Comparison of ENCODE assay signal across 23 mouse cellular contexts in the genomic region with DNA sequence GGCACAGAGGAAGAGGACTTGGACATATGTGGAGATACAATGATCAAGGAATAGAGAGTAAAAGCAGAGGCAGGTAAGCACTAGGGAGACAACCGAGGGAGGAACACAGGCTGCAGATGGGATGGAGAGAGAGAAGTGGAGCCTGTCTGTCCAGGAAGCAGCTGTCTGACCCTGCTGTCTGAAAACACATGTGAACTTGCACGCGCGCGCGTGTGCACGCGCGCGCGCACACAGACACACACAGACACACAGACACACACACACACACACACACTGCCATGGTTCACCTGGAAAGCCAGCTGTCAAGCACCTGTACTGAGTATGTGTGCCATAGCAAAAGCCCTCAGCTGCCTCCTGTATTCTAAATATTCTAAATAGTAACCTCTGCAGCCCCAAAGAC. TPM values are rescaled to one million over a fixed set of nuclear protein-coding genes. Genes with fewer than 3 reads are reported as not detected.
DNase-seq lines count a peak whose midpoint lies in the region; ATAC-seq and TF ChIP-seq lines count a peak whose summit lies in the region.
"Had no signal": no experiment of that assay in that cellular context is flagged by ENCODE, and none has a peak within 500 bp of the region (broad histone marks: within the 10 kb centered on the region; RNA-seq: fewer than 3 reads in every experiment).

No protein-coding gene starts in this region.

- DNase-seq in liver, postnatal 0 days, result no peak
- no peak for DNase-seq in liver
- DNase-seq in embryonic facial prominence, embryonic 10.5 days (ENCODE audit: low spot score), result no peak
- no peak for DNase-seq in forebrain, embryonic 10.5 days (ENCODE audit: extremely low spot score, low spot score)
- DNase-seq in lung, adult 2 months, result no peak
- DNase-seq in heart, postnatal 14 days, result no peak
- DNase-seq: cerebellum, postnatal 14 days; gastrocnemius, postnatal 14 days; heart, adult 2 months; kidney, adult 9 months; kidney, postnatal 4 days; lung, postnatal 10 days had no signal

- ATAC-seq in liver, postnatal 0 days, result no peak
- ATAC-seq in intestine, postnatal 0 days, result no peak
- ATAC-seq in stomach, embryonic 15.5 days (ENCODE audit: insufficient read depth, low FRiP score, low read depth), result no peak
- ATAC-seq: midbrain, embryonic 16.5 days had no signal

- intact Hi-C loops in heart, postnatal 14 days (cut with DNase I), result no loop called here

- 0 out of 2 replicates have a peak overlapping the region, but pooled peaks have one; percentile 4 for H3K4me2 ChIP-seq in liver, postnatal 0 days (ENCODE audit: low read depth, low read length)
- no peak overlapping the region for H3K4me2 ChIP-seq in intestine, postnatal 0 days (replicated peaks; ENCODE audit: low read depth)
- no peak overlapping the region for H3K4me2 ChIP-seq in stomach, embryonic 15.5 days
- H3K4me2 ChIP-seq: hindbrain, embryonic 15.5 days had no signal

- H3K9ac ChIP-seq in liver, postnatal 0 days (replicated peaks), result no peak overlapping the region
- no peak overlapping the region for H3K9ac ChIP-seq in intestine, postnatal 0 days (ENCODE audit: low read depth, low read length)
- no peak overlapping the region for H3K9ac ChIP-seq in stomach, embryonic 15.5 days
- H3K9ac ChIP-seq: hindbrain, embryonic 15.5 days; liver, embryonic 14.5 days had no signal

- no peak overlapping the region for H3K4me3 ChIP-seq in liver, postnatal 0 days (ENCODE audit: low read depth, low read length)
- H3K4me3 ChIP-seq in embryonic facial prominence, embryonic 10.5 days, result peak overlapping the region; percentile 18; the same call in 1 of the 2 replicates
- no peak overlapping the region for H3K4me3 ChIP-seq in intestine, postnatal 0 days (ENCODE audit: low read depth, low read length)
- no peak overlapping the region for H3K4me3 ChIP-seq in stomach, embryonic 15.5 days (replicated peaks)
- H3K4me3 ChIP-seq in forebrain, embryonic 10.5 days, result no peak overlapping the region
- H3K4me3 ChIP-seq in lung, adult 2 months (replicated peaks; ENCODE audit: extremely low read depth, low read depth, low read length), result no peak overlapping the region
- H3K4me3 ChIP-seq: heart, adult 2 months; hindbrain, embryonic 15.5 days; megakaryocyte, embryonic 14.5 days had no signal

- H3K27ac ChIP-seq in liver, postnatal 0 days (ENCODE audit: low read depth), result peak overlapping the region; percentile 44; the same call in 1 of the 2 replicates
- peak overlapping the region; percentile 77 for H3K27ac ChIP-seq in embryonic facial prominence, embryonic 10.5 days (replicated peaks)
- peak overlapping the region; percentile 46; the same call in 1 of the 2 replicates for H3K27ac ChIP-seq in intestine, postnatal 0 days (ENCODE audit: low read depth, low read length)
- peak overlapping the region; percentile 57 for H3K27ac ChIP-seq in stomach, embryonic 15.5 days
- no peak overlapping the region for H3K27ac ChIP-seq in forebrain, embryonic 10.5 days
- H3K27ac ChIP-seq: heart, adult 2 months; hindbrain, embryonic 15.5 days; liver, embryonic 14.5 days had no signal

- 71% methylated on average over 11 of the region's 11 CpGs for WGBS in liver, postnatal 0 days (ENCODE audit: insufficient replicate concordance)
- 78% methylated on average over 11 of the region's 11 CpGs for WGBS in embryonic facial prominence, embryonic 10.5 days
- 69% methylated on average over 11 of the region's 11 CpGs for WGBS in intestine, postnatal 0 days
- 80% methylated on average over 11 of the region's 11 CpGs for WGBS in stomach, embryonic 15.5 days
- WGBS in forebrain, embryonic 10.5 days, result 89% methylated on average over 11 of the region's 11 CpGs
- 77% methylated on average over 11 of the region's 11 CpGs for WGBS in lung, adult 2 months

- peaks cover 40% of the 10 kb centered on the region for H3K27me3 ChIP-seq in liver, postnatal 0 days (ENCODE audit: insufficient read depth, low read length)
- H3K27me3 ChIP-seq in embryonic facial prominence, embryonic 10.5 days (replicated peaks; ENCODE audit: low read depth, poor library complexity, severe bottlenecking), result peaks cover 79% of the 10 kb centered on the region
- no peaks in the 10 kb centered on the region for H3K27me3 ChIP-seq in intestine, postnatal 0 days (replicated peaks; ENCODE audit: control insufficient read depth, insufficient read depth, low read length)
- no peaks in the 10 kb centered on the region for H3K27me3 ChIP-seq in stomach, embryonic 15.5 days (replicated peaks)
- peaks cover 85% of the 10 kb centered on the region for H3K27me3 ChIP-seq in forebrain, embryonic 10.5 days (ENCODE audit: poor library complexity, severe bottlenecking)

- no peak for TF ChIP-seq EP300 in liver, postnatal 0 days (IDR thresholded peaks at IDR 0.05; ENCODE audit: low read depth)

- no peaks in the 10 kb centered on the region for H3K9me3 ChIP-seq in liver, postnatal 0 days (ENCODE audit: low read length)
- H3K9me3 ChIP-seq in embryonic facial prominence, embryonic 10.5 days, result no peaks in the 10 kb centered on the region
- no peaks in the 10 kb centered on the region for H3K9me3 ChIP-seq in intestine, postnatal 0 days (ENCODE audit: control insufficient read depth)
- no peaks in the 10 kb centered on the region for H3K9me3 ChIP-seq in stomach, embryonic 15.5 days
- no peaks in the 10 kb centered on the region for H3K9me3 ChIP-seq in forebrain, embryonic 10.5 days
- H3K9me3 ChIP-seq: hindbrain, embryonic 15.5 days; megakaryocyte, embryonic 14.5 days had no signal

- TF ChIP-seq POLR2A in lung, adult 2 months (IDR thresholded peaks at IDR 0.05; ENCODE audit: borderline replicate concordance, extremely low read depth, low read depth, low read length), result no peak

- H3K36me3 ChIP-seq in liver, postnatal 0 days (replicated peaks; ENCODE audit: insufficient read depth, low read length), result no peaks in the 10 kb centered on the region; the same call in 1 of the 2 replicates
- peaks cover 12% of the 10 kb centered on the region; the same call in 1 of the 2 replicates for H3K36me3 ChIP-seq in embryonic facial prominence, embryonic 10.5 days (replicated peaks)
- H3K36me3 ChIP-seq in intestine, postnatal 0 days (ENCODE audit: control insufficient read depth, insufficient read depth), result no peaks in the 10 kb centered on the region
- no peaks in the 10 kb centered on the region for H3K36me3 ChIP-seq in stomach, embryonic 15.5 days
- no peaks in the 10 kb centered on the region for H3K36me3 ChIP-seq in forebrain, embryonic 10.5 days (replicated peaks)
- H3K36me3 ChIP-seq: hindbrain, embryonic 15.5 days had no signal

- TF ChIP-seq CTCF in liver, postnatal 0 days (IDR thresholded peaks at IDR 0.05; ENCODE audit: low read depth), result no peak
- no peak for TF ChIP-seq CTCF in intestine, postnatal 0 days (IDR thresholded peaks at IDR 0.05; ENCODE audit: low read depth)
- TF ChIP-seq CTCF in lung, adult 2 months (IDR thresholded peaks at IDR 0.05; ENCODE audit: insufficient read depth, low read length), result no peak

- H3K4me1 ChIP-seq in liver, postnatal 0 days (ENCODE audit: insufficient read depth), result peaks cover 64% of the 10 kb centered on the region
- peaks cover 89% of the 10 kb centered on the region for H3K4me1 ChIP-seq in embryonic facial prominence, embryonic 10.5 days
- H3K4me1 ChIP-seq in intestine, postnatal 0 days (replicated peaks; ENCODE audit: control insufficient read depth, insufficient read depth, low read length), result peaks cover 20% of the 10 kb centered on the region
- H3K4me1 ChIP-seq in stomach, embryonic 15.5 days, result peaks cover 63% of the 10 kb centered on the region
- H3K4me1 ChIP-seq in forebrain, embryonic 10.5 days, result peaks cover 64% of the 10 kb centered on the region
- peaks cover 30% of the 10 kb centered on the region for H3K4me1 ChIP-seq in lung, adult 2 months (ENCODE audit: control insufficient read depth, insufficient read depth, low read length)

RNA-seq across cellular contexts. Expression of a gene that starts 4.1 kb away (rescaled TPM):
- polyA plus RNA-seq in liver, postnatal 0 days (2015; fragmentation: Nextera tagmentation; extraction: Ambion mirVana), result not detected in 2 replicates
- not detected in 2 replicates for polyA plus RNA-seq in embryonic facial prominence, embryonic 10.5 days (2016; fragmentation: Nextera tagmentation; extraction: Ambion mirVana)
- polyA plus RNA-seq in intestine, postnatal 0 days (2015; fragmentation: Nextera tagmentation; extraction: Ambion mirVana), result not detected in 2 replicates
- not detected in 2 replicates for polyA plus RNA-seq in stomach, embryonic 15.5 days (2015; fragmentation: Nextera tagmentation; extraction: Ambion mirVana)
- polyA plus RNA-seq in forebrain, embryonic 10.5 days (2016; fragmentation: Nextera tagmentation; extraction: Ambion mirVana), result not detected in 2 replicates
- not detected in 2 replicates for polyA plus RNA-seq in lung, adult 2 months (2012; rRNA removed)
- not detected for total RNA-seq in heart, postnatal 14 days (2021)
- total RNA-seq: gastrocnemius, postnatal 14 days; heart, adult 2 months; layer of hippocampus, postnatal 10 days; left cerebral cortex, postnatal 10 days; MEL had no signal
- polyA plus RNA-seq: frontal cortex, adult 2 months; heart, adult 2 months; heart, postnatal 0 days; hindbrain, embryonic 15.5 days; liver, embryonic 14.5 days; midbrain, embryonic 16.5 days had no signal

RNA-seq across cellular contexts. Expression of a gene that starts 4.3 kb away (rescaled TPM):
- polyA plus RNA-seq in liver, postnatal 0 days (2015; fragmentation: Nextera tagmentation; extraction: Ambion mirVana), result 0.91 and 1.1 TPM in 2 replicates
- 2.8 and 3.3 TPM in 2 replicates for polyA plus RNA-seq in embryonic facial prominence, embryonic 10.5 days (2016; fragmentation: Nextera tagmentation; extraction: Ambion mirVana)
- 2.4 and 2.5 TPM in 2 replicates for polyA plus RNA-seq in intestine, postnatal 0 days (2015; fragmentation: Nextera tagmentation; extraction: Ambion mirVana)
- polyA plus RNA-seq in stomach, embryonic 15.5 days (2015; fragmentation: Nextera tagmentation; extraction: Ambion mirVana), result 5.4 and 6.2 TPM in 2 replicates
- 0.86 and 1.1 TPM in 2 replicates for polyA plus RNA-seq in forebrain, embryonic 10.5 days (2016; fragmentation: Nextera tagmentation; extraction: Ambion mirVana)
- polyA plus RNA-seq in lung, adult 2 months (2012; rRNA removed), result 34.0 and 42.0 TPM in 2 replicates
- 1 to 10 TPM; 1.6 to 2.0 TPM for total RNA-seq in heart, postnatal 14 days (2021)

RNA-seq across cellular contexts. Expression of a gene that starts 13.4 kb away (rescaled TPM):
- polyA plus RNA-seq in liver, postnatal 0 days (2015; fragmentation: Nextera tagmentation; extraction: Ambion mirVana), result 28.5 and 31.1 TPM in 2 replicates
- polyA plus RNA-seq in embryonic facial prominence, embryonic 10.5 days (2016; fragmentation: Nextera tagmentation; extraction: Ambion mirVana), result 13.7 and 15.1 TPM in 2 replicates
- 81.5 and 87.8 TPM in 2 replicates for polyA plus RNA-seq in intestine, postnatal 0 days (2015; fragmentation: Nextera tagmentation; extraction: Ambion mirVana)
- polyA plus RNA-seq in stomach, embryonic 15.5 days (2015; fragmentation: Nextera tagmentation; extraction: Ambion mirVana), result 26.7 and 36.4 TPM in 2 replicates
- polyA plus RNA-seq in forebrain, embryonic 10.5 days (2016; fragmentation: Nextera tagmentation; extraction: Ambion mirVana), result 10.4 and 10.6 TPM in 2 replicates
- polyA plus RNA-seq in lung, adult 2 months (2012; rRNA removed), result 110 and 112 TPM in 2 replicates
- total RNA-seq in heart, postnatal 14 days (2021), result 10 to 100 TPM in 1 of 2 experiments, 1 to 10 TPM in 1; 9.5 to 10.8 TPM

RNA-seq across cellular contexts. Expression of a gene that starts 16.8 kb away (rescaled TPM):
- 8.0 and 9.0 TPM in 2 replicates for polyA plus RNA-seq in liver, postnatal 0 days (2015; fragmentation: Nextera tagmentation; extraction: Ambion mirVana)
- 58.1 and 58.2 TPM in 2 replicates for polyA plus RNA-seq in embryonic facial prominence, embryonic 10.5 days (2016; fragmentation: Nextera tagmentation; extraction: Ambion mirVana)
- 12.3 and 13.5 TPM in 2 replicates for polyA plus RNA-seq in intestine, postnatal 0 days (2015; fragmentation: Nextera tagmentation; extraction: Ambion mirVana)
- polyA plus RNA-seq in stomach, embryonic 15.5 days (2015; fragmentation: Nextera tagmentation; extraction: Ambion mirVana), result 25.4 and 27.4 TPM in 2 replicates
- 57.4 and 67.1 TPM in 2 replicates for polyA plus RNA-seq in forebrain, embryonic 10.5 days (2016; fragmentation: Nextera tagmentation; extraction: Ambion mirVana)
- polyA plus RNA-seq in lung, adult 2 months (2012; rRNA removed), result 32.3 and 36.9 TPM in 2 replicates
- total RNA-seq in heart, postnatal 14 days (2021), result 1 to 10 TPM; 4.7 to 5.0 TPM

RNA-seq across cellular contexts. Expression of a gene that starts 26.4 kb away (rescaled TPM):
- polyA plus RNA-seq in liver, postnatal 0 days (2015; fragmentation: Nextera tagmentation; extraction: Ambion mirVana), result 269 and 284 TPM in 2 replicates
- 1,000 and 1,025 TPM in 2 replicates for polyA plus RNA-seq in embryonic facial prominence, embryonic 10.5 days (2016; fragmentation: Nextera tagmentation; extraction: Ambion mirVana)
- polyA plus RNA-seq in intestine, postnatal 0 days (2015; fragmentation: Nextera tagmentation; extraction: Ambion mirVana), result 370 and 382 TPM in 2 replicates
- 745 and 766 TPM in 2 replicates for polyA plus RNA-seq in stomach, embryonic 15.5 days (2015; fragmentation: Nextera tagmentation; extraction: Ambion mirVana)
- 998 and 1,002 TPM in 2 replicates for polyA plus RNA-seq in forebrain, embryonic 10.5 days (2016; fragmentation: Nextera tagmentation; extraction: Ambion mirVana)
- 373 and 384 TPM in 2 replicates for polyA plus RNA-seq in lung, adult 2 months (2012; rRNA removed)
- total RNA-seq in heart, postnatal 14 days (2021), result 100 to 1,000 TPM; 368 to 404 TPM
